Mouse (Mus musculus) telencephalon, adult 2 months (tissue): ENCODE data around the gene Lrrc71.

Source experiments
- DNase-seq: peaks from one replicate; pipeline ENCODE4 v3.0.0-alpha.2; 2011; ENCODE audit warnings: low read depth, low spot score

The Lrrc71 gene

DNA sequence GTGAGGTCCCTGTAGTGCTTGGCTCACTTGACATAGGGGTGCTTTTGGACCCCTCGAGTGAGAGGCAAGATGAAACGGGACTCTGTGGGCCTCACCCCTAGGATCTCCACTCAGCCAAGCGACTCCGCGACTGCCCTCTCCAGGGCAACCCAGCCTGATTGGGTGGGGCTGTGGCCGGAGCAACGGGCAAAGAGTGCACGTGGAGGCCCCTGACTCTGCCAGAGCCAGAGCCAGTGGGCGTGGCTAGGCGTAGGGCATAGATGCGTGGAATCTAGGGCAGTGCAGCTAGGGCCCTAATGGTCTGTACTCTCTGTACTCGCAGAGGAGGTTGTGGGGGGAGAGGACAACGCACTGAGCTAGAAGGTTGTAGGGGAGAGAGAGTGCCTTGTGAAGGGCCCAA, at the start of gene Lrrc71:
Lrrc71 (minus strand) TSS at position 195 of the 400 bp plus-strand sequence.
- no peak for DNase-seq

GRCm38 (mm10) chr3:87796736-87797334, 48.4 kb upstream of the Lrrc71 start, which contains the start of gene Insrr:
Gene Insrr, plus strand, starts transcription at chr3:87796951.
- DNase-seq = no peak

DNA sequence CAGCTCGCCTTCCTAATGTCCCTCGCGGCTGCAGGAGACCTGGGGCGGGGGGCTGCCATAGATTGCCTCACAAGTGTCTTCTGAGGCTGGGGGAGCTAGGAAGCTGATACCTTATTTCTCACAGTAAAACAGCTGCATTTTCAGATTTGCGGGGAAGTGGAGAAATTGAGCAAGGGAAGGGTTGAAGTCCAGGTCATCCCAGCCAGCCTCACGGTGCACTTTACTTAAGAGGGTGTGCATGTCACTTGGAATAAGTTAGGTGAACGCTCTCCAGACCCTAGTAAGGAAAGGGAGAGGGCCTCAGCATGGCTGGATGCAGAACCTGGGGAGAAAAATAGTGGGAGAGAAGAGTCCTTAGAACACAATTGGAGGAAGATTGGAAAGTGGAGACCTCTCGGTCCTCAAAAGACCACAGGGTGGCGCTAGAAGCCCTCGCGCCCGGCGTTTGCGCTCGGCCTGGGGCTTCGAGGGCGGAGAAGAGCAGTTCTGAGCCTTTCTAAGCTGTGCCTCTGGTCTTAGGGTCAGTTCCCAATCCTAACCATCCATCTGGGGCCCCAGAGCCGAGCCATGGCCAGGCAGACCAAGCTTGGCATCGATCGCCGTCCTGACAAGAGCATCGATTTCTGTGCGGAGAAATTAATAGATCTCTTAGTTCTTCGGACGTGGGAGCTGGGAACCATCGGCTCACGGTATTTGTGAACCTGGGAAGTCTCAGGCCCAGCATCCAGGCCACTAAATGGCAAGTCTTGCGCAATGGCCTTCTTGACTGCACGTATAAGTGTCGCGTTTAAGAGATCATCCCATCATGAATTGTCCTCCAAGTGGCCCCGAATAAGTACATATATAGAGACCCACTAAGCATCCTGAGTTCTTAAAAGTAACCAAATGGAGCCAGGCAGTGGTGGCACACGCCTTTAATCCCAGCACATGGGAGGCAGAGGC, 47.2 kb upstream of the Lrrc71 start:
- DNase-seq = no peak

DNA sequence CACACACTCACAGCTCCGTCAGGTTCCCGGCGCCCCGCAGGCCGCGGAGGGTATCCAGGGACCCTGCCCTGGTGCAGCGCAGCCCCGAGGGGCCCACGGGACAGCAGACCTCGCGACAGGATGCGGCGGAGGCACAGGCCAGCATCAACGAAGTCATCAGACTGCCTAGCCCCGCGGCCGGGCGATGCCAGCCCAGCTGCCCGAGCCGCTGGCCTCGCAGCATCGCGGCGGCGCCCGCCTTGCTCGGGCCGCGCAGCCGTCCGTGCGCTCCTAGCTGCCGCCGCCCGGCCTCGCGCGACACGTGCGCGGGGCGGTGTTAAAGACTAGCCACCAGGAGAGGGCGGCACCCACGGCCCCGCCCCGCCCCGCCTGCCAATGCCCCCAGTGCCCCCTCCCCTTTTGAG, 46.5 kb upstream of the Lrrc71 start, which contains the start of gene Ntrk1:
Ntrk1 (minus strand) TSS at position 241 of the 404 bp plus-strand sequence.
- DNase-seq = no peak

DNA sequence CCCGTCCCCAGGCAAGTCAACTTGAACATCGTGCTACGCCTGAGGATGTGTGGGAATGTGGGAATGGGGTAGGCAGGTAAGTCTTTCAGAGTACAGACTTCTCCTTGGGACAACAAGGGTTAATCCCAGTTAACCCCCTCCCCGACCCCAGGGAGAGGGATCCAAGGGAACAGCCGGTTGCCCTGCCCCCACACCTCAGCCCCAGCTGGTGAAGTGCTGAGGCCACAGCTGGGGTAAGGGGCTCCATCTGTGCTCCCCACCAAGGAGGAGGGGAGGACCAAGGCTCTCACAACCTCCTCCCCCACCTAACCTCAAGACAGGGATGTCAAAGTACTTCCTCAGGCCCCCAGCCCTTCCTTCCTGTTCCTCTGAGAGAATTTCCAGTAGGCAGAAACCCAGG, 41.3 kb upstream of the Lrrc71 start:
- DNase-seq = no peak

- DNase-seq = no peak
These were observed 40.8 kb upstream of the Lrrc71 start for GRCm38 (mm10) chr3:87789248-87789647.

DNA sequence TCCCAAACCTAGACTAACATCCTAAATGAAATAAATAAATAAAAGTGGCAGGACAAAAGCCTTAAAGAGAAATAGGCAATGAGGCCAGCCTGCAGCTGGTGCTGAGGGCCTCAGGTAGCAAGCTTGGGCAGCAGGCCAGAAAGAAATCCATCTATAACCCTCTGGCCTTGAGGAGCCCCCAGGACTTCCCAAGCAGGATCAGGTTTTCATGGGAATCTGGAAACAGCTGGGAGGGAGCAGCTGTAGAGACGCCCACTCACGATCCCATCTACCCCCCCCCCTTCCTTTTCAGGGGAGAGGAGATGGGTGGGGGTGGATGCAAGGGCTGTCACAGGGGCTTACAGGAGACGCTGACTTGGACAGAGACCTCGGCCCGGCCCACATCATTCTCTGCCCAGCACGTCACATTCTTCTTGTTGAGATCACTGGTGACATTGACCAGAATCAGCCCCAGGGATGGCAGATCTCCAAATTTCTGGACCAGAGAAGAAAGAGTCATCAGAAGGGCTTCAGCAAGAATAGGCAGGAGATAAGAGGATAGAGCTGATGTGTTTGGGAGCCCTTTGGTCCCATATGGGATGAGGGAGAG, 37.3 kb upstream of the Lrrc71 start:
- DNase-seq = no peak

DNA sequence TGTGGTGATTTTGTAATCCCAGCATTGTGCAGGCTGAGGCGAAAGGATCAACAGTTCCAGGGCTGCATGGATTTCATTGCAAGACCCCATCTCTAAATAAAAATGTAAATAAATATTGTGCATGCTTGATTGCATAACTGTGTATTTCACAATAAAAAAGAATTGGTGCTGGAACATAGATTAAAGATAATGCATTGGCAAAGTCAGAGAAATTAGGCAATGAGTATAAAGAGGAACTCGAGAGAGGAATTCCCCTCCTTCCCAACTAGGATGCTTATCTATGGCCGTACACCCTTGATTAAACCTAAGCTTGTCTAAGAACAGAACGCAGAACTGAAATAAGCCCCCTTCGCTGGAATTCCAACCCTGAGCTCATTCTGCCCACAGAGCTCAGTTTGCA, 36.7 kb upstream of the Lrrc71 start:
- DNase-seq = no peak

DNA sequence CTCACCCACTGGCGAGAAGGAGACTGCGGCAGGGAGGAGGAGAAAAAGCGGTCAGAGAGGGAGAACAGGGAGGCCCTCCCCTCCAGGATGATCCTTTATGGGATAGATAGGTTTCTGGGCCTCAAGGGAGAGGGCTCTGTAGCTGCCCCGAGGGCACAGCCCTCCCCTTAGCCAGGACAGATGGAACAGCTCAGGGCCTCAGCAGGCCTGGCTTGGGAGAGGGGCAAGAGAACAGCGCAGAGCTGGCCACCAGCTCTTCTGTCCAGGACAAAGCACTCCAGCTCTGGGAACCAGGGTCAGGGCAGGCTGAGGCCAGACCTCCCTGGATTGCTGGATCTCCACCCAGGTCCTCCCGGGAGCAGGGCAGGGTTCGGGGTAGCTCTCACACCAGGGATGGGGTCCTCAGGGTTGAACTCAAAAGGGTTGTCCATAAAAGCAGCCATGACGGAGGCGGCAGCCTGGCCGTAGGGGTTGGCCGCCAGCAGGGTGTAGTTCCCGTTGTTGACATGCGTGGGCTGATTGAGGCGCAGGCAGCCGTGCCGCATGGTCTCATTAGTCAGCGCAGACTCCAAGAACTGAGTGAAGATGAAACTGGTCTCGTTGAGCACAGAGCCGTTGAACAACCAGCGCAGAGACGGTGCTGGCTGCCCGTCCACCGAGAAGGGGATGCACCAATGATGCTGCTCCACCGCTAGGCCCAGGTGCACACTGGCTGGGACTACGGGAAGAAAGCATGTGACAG, 35.0 kb upstream of the Lrrc71 start:
- DNase-seq = no peak

DNA sequence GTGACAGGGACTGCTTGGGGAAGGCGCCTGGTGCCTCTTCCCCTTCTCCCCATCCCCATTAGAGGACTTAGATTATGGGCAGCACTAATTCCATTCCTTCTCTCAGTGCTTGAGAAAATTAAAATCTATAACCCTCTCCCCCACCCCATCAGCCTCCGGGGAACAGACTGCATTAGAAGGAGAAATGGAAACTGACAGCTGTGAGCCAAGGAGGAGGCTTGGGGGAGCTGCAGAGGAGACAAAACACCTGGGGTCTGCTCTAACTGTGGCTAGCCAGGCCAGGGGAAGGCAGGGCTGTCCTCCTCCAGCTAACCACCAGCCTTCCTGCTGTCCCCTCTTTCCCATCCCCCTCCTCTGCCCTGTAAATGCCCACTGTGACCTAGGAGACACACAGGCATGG, 30.7 kb upstream of the Lrrc71 start:
- no peak for DNase-seq

DNA sequence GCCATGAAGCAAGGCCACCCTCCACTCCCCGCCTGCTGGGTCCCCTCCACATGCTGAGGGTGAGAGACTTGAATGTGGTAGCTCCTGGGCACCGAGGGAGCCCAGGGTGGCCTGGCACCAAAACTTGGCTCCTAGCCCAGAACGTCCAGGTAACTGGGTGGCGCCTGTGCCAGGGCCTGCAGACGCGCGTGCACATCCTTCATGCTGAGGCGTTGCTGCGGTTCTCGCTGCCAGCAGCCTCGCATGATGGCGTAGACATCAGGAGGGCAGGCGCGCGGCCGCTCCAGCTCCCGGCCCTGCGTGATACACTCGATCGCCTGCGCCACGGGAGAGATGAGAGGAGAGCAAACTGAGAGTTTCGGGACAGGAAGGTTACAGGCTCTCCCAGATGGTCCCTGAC, 29.9 kb upstream of the Lrrc71 start:
- no peak for DNase-seq

GRCm38 (mm10) chr3:87771088-87771487, 22.7 kb upstream of the Lrrc71 start:
- DNase-seq = no peak

DNA sequence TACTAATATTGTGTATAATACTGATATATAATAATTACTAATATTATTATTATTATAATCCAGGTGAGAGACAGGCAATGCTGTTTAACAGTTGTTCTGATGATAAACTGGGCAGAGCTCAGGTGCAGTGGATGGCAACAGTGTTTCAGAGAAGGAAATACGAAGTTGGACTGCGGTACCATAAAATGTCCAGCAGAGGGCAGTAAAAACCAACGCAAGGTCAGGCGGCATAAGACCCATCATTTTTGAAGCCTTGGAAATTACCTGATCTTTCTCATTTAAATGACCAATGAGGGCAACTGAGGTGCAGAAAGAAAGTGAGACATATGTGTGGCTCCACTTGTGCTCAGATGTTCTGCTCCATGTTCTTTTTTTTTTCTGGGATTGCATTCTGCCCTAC, 21.9 kb upstream of the Lrrc71 start:
- DNase-seq = no peak

GRCm38 (mm10) chr3:87769506-87769905, 21.1 kb upstream of the Lrrc71 start:
- DNase-seq = no peak

DNA sequence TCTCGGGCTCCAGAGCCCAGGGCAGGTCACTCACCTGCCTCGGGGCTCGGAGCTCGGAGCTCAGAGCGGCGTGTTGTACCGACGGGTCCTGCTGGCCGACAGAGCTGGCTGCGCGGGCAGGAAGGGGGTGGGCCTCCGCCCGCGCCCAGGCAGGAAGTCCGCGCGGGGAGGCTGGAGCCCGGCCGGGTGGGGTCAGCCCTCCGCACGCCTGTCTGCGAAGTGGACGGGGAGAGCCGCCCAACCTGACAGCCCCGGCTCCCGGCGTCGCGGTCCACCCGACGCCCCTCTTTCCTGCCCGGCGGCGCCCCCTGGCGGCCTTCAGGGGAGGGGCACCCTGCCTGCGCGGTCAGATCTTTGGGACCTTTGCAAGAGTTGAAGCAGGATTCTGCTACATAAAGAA, 20.4 kb upstream of the Lrrc71 start:
- no peak for DNase-seq

GRCm38 (mm10) chr3:87768431-87768830, 20.0 kb upstream of the Lrrc71 start:
- no peak for DNase-seq

DNA sequence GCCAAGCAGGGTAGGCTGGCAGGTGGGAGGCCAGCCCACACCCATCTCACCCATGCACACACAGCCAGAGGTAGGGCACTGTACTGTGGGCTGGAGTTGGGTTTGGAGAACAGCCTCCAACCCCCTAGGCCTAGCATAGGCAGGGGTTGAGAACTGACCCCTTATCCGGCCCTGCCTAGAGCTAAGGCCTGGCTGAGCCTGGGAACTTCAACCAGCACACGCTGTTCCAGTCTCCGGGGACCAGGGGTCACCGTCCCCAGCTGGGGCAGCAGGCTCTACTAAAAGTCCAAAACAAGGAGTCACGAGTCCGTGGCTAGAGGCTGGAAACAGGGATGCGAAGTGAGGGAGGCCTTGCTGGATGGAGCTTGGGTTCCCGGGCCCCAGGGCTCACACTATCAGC, 19.3 kb upstream of the Lrrc71 start:
- DNase-seq = no peak

GRCm38 (mm10) chr3:87766284-87766667, 17.9 kb upstream of the Lrrc71 start:
- no peak for DNase-seq

DNA sequence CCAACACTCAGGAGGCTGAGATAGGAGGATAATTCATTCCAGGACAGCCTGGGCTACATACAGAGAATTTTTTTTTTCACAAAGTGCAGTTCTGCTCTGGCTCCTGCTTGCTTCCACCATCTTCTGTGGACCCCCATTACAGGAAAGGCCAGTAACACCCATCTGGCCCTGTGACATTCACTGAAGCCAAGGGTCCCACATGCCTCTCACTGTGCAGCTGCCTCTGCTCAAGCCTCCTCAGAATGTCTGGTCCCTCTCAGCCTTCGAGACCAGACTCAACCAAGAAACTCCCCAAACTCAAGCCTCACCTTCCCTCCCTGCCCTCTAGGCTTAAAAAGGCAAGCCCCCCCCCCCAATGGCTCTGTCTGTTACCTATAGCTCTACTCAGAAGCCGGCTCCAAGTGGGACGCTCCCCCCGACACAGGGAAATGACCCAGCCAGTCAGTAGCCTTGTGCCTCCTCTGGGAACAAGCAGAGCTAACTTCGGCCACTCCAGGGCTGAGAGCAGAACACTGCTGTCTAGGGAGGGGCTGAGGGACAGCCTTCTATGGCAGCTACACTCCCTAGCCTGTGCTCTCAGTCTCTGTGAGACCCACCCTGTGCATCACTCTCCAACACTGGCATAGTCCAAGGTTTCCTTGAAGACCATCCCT, 17.3 kb upstream of the Lrrc71 start:
- DNase-seq = no peak

DNA sequence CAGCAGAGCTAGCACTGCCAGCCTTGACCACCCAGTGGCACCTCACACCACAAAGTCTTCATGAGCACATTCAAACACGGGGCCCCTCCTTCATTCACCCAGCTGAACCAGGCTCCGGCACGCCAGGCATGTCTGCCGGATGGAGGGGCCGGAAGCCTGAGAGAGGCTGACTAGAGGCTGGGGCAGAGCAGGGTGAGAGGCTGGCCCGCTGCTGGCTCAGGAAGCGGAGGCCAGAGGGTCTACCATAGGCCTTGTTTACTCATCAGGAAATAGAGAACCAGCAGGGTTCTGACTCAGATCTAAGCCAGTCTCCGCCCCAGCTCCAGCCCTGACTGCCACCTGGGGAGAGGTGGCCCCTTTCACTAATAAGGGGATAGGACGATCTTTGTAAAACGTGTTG, 16.7 kb upstream of the Lrrc71 start:
- no peak for DNase-seq

DNA sequence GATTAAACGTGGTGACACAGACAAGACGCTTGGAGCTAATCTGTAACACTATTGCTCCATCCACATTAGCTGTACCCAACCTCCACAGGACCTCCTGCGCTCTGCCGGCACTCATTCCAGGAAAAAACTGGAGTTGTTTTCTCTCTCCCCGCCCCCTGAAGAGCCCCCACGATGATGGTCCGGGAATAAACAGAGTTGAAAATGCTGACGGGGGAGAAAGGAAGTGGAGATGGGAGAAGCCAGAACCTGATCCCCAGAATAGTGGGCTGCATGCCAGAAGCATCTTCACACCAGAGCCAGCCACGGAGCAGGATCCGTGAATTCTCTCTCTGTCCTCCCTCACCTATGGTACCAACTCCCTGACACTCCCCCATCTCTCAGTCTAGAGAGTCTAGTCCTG, 16.1 kb upstream of the Lrrc71 start:
- no peak for DNase-seq
